Mouse (Mus musculus) urinary bladder, postnatal 36 days (tissue): ENCODE results near the gene Tmem150b.

Experiments
- DNase-seq, 2 experiments: peaks; one replicate each; pipeline ENCODE4 v3.0.0; 2022; ENCODE audit warnings: low spot score in 2 of 2, mixed read lengths in 1 of 2

The Tmem150b gene

GRCm38 (mm10) chr7:4663742-4664141 is 61.3 kb downstream of the Tmem150b start:
- no peak for DNase-seq

GRCm38 (mm10) chr7:4663179-4663578 is 61.9 kb downstream of the Tmem150b start:
- no peak for DNase-seq

- DNase-seq: no peak
These were observed 65.1 kb downstream of the Tmem150b start for GRCm38 (mm10) chr7:4659911-4660443.

- DNase-seq: peak; percentile 94 to 96
These were observed 66.0 kb downstream of the Tmem150b start, which contains the start of gene Ppp6r1 for GRCm38 (mm10) chr7:4658912-4659551. Gene Ppp6r1, minus strand, starts transcription at chr7:4659019.

- no peak for DNase-seq
These were observed 66.7 kb downstream of the Tmem150b start for GRCm38 (mm10) chr7:4658128-4658907.

- DNase-seq: no peak
These were observed 67.4 kb downstream of the Tmem150b start for GRCm38 (mm10) chr7:4657521-4658127.
